Mouse (Mus musculus): Measurements from ENCODE around the gene Srgn.

- no peak for TF ChIP-seq CTCF (IDR thresholded peaks at IDR 0.05; ENCODE audit: low read depth, low read length)
- no peak for TF ChIP-seq GATA1 (IDR thresholded peaks at IDR 0.05; ENCODE audit: borderline replicate concordance, low read length)
- no peak for TF ChIP-seq TAL1 (conservative IDR thresholded peaks at IDR 0.05; ENCODE audit: low read depth, low read length)
Measured at GRCm38 (mm10) chr10:62476980-62477379, 50.3 kb downstream of the Srgn start.

All from G1E (cell line).